Mouse (Mus musculus) lung, embryonic 14.5 days (tissue): ENCODE results near the gene Oaz1. TPM values are rescaled to one million over a fixed set of nuclear protein-coding genes. Genes with fewer than 3 reads are reported as not detected.

ENCODE experiments used
- ATAC-seq: fragments of 200-750 bp; cut with Nextera tagmentation; 2 replicates; pipeline ENCODE4 v1.8.0; 2017; ENCODE audit warnings: mild to moderate bottlenecking, moderate TSS enrichment, moderate library complexity; ENCODE audit not compliant: insufficient read depth
- DNase-seq: peaks from one replicate; pipeline ENCODE4 v3.0.0-alpha.2; 2015
- H3K27ac ChIP-seq: fragments of 300-500 bp; sonication (generic); 2 replicates; pipeline ENCODE4 v1.5.1; 2014; ENCODE audit warnings: low read depth, mild to moderate bottlenecking, moderate library complexity
- H3K27me3 ChIP-seq: fragments of 300-500 bp; sonication (generic); 2 replicates; pipeline ENCODE4 v1.6.1; 2014; ENCODE audit warnings: low read length, control low read depth; ENCODE audit not compliant: insufficient read depth
- H3K36me3 ChIP-seq: fragments of 300-500 bp; sonication (generic); 2 replicates; pipeline ENCODE4 v1.6.1; 2014; ENCODE audit warnings: control low read depth; ENCODE audit not compliant: insufficient read depth
- H3K4me1 ChIP-seq: fragments of 300-500 bp; sonication (generic); 2 replicates; pipeline ENCODE4 v1.6.1; 2014; ENCODE audit warnings: antibody characterized with exemption, control low read depth; ENCODE audit not compliant: insufficient read depth
- H3K4me2 ChIP-seq: fragments of 300-500 bp; sonication (generic); 2 replicates; pipeline ENCODE4 v1.6.1; 2014; ENCODE audit warnings: mild to moderate bottlenecking
- H3K4me3 ChIP-seq: fragments of 300-500 bp; sonication (generic); 2 replicates; pipeline ENCODE4 v1.5.1; 2014; ENCODE audit warnings: low read depth, low read length
- H3K9ac ChIP-seq: fragments of 300-500 bp; sonication (generic); 2 replicates; pipeline ENCODE4 v1.6.1; 2014
- H3K9me3 ChIP-seq: fragments of 300-500 bp; sonication (generic); 2 replicates; pipeline ENCODE4 v1.6.1; 2016; ENCODE audit warnings: low read depth, low read length, control low read depth
- CTCF ChIP-seq: IDR thresholded peaks from 2 replicates; pipeline ENCODE4 v1.5.1; 2016; ENCODE audit warnings: antibody characterized with exemption, low read depth
- WGBS: fragments of 180-500 bp; shearing (Covaris S2); extraction: QIAGEN DNeasy Blood & Tissue Kit; methylation state at CpG from one replicate; pipeline ENCODE4 v1.1.7; 2014; 5-methylcytosine and 5-hydroxymethylcytosine counted together
- polyA plus RNA-seq: library from polyadenylated mRNA; unstranded; fragments of >200 nt; fragmentation: Nextera tagmentation; extraction: Ambion mirVana; gene quantifications from 2 replicates; pipeline ENCODE4 v1.2.1, GENCODE M21; 2014

Gene Oaz1
- polyA plus RNA-seq, 1 experiment from 2014 or later, result 1,984 TPM

DNA sequence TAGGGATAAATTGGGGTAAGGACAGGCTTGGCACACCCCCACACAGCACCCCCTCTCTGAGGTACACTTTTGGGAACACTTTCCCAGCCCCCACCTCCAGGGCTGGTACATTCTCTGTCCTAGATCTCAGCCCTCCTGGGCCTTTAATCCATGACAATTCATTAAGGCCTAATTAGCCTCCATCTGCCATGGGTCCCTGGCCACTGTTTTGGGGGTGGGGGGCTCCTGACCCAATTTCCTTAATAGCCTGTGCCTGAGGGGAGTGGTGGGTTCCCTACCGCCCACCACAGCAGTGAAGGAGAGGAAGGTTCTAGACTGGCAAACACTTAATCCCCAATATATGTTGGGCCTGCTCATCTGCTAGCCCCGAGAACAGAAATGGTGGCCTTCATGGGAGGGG is 15.2 kb downstream of the Oaz1 start:
- Histone ChIP-seq H3K27ac (no peak overlapping the region), H3K27me3 (peaks cover 51% of the 10 kb centered on the region), H3K4me2 (no peak overlapping the region), H3K4me3 (no peak overlapping the region), H3K9me3 (no peaks in the 10 kb centered on the region), H3K9ac (no peak overlapping the region), H3K4me1 (no peaks in the 10 kb centered on the region), H3K36me3 (no peaks in the 10 kb centered on the region)
- WGBS, result 80% methylated on average over 2 of the region's 2 CpGs
- no peak for TF ChIP-seq CTCF
- no peak for DNase-seq
- no peak for ATAC-seq

DNA sequence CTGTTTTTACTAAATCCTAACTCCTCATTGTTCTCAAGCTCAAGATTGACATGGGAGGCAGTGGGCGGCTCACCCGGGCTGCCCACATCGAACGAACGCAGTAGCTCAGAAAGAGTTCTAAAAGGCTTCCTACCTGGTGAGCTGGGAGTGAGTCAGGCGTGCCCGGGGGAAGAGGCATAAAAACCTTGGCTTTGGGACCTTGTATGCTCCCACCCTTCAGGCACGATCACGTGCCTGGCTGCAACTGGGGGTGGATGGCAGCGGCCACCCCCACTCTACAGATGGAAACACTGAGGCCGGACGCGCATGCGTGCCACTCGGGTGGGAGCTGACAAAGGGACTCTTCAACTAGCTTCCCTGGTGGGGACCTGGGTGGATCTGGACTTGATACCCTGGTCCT is 15.9 kb downstream of the Oaz1 start:
- Histone ChIP-seq H3K4me2 (no peak overlapping the region), H3K36me3 (no peaks in the 10 kb centered on the region), H3K27me3 (peaks cover 44% of the 10 kb centered on the region), H3K4me3 (no peak overlapping the region), H3K4me1 (no peaks in the 10 kb centered on the region), H3K9ac (no peak overlapping the region), H3K9me3 (no peaks in the 10 kb centered on the region), H3K27ac (no peak overlapping the region)
- 78% methylated on average over 15 of the region's 15 CpGs for WGBS
- TF ChIP-seq CTCF, result no peak
- no peak for ATAC-seq
- no peak for DNase-seq

DNA sequence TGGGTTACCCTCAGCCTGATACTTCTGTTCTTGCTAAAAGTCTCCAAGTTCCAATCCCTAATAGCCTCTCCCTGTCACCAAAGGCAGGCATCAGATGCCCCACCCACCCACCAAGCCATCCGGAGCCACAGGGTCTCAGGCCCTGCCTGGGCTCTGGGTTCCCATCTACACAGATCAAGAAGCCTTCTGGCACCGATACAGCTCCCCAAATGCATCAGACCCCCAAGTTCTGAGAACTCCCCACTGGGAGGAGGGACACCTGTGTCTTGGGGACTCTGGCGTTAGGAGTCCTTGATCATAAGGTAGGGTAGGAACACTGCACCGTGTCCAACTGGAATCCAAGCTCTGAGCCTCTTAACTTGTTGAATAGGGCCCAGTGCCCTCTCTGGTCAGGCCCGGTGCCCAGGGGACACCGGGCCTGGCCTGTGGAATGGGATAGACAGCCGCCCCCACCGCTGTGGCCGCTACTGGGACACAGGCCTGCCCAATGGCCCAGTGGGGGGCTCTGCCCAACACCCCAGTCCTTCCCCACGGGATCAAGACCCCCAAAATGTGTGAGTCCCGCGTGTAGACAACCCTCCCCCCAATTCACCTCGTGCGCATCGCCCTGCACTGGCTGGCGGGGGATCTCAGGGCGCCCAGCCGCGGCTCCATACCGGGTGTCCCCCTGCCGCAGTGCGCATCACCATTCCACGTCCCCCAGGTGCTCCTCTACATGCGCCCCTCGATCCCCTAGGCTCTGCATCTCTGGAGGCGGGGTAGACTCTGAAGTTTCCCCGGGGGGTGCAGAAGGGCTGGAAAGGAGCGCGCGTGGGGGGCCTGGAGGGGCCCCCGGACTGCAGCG is 16.9 kb downstream of the Oaz1 start:
- Histone ChIP-seq H3K9me3 (no peaks in the 10 kb centered on the region), H3K27ac (no peak overlapping the region), H3K9ac (peak overlapping the region; percentile 47), H3K4me3 (peak overlapping the region; percentile 41), H3K4me2 (peak overlapping the region; percentile 69), H3K27me3 (peaks cover 43% of the 10 kb centered on the region), H3K4me1 (no peaks in the 10 kb centered on the region), H3K36me3 (no peaks in the 10 kb centered on the region)
- 9% methylated on average over 32 of the region's 32 CpGs for WGBS
- no peak for DNase-seq
- ATAC-seq, result no peak
- TF ChIP-seq CTCF, result no peak

DNA sequence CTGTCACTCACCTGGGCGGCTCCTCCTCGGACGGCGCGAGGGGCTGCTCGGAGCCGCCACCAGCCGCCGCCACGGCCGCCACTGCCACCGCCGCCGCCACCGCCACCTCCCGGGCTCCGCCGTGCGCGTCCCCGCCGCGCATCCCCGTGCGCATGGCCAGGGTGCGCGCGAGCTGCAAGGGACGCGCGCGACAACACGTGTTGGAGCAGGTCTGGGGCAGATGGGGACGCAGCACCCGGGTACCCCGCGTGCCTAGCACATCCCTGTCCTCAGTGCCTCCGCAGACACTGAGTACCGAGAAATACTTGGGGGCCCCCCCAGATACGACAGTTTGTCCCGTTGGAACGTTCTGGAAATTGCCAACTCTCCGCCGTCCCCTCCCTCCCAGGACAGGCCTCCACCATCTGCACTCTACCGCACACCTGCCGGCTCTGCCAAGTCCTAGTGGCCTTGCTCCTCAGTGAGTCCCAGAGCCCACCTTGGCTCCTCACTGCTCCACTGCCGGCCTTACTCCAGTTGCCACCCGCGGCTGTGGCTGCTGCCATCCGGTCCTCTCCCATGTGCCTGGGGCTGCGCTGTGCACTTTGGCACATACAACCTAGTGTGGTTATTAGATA is 17.6 kb downstream of the Oaz1 start, which contains the start of gene Lingo3:
Lingo3 (minus strand) TSS at position 109 of the 617 bp plus-strand sequence.
- Histone ChIP-seq H3K36me3 (no peaks in the 10 kb centered on the region), H3K4me2 (peak within 1 kb of the TSS; percentile 69), H3K27ac (no peak within 1 kb of the TSS), H3K27me3 (peaks cover 43% of the 10 kb centered on the region), H3K9me3 (no peaks in the 10 kb centered on the region), H3K9ac (peak within 1 kb of the TSS; percentile 47), H3K4me1 (no peaks in the 10 kb centered on the region), H3K4me3 (peak within 1 kb of the TSS; percentile 41)
- 4% methylated on average over 48 of the region's 51 CpGs for WGBS
- DNase-seq (peak; percentile 26), ATAC-seq (no peak)
- no peak for TF ChIP-seq CTCF

DNA sequence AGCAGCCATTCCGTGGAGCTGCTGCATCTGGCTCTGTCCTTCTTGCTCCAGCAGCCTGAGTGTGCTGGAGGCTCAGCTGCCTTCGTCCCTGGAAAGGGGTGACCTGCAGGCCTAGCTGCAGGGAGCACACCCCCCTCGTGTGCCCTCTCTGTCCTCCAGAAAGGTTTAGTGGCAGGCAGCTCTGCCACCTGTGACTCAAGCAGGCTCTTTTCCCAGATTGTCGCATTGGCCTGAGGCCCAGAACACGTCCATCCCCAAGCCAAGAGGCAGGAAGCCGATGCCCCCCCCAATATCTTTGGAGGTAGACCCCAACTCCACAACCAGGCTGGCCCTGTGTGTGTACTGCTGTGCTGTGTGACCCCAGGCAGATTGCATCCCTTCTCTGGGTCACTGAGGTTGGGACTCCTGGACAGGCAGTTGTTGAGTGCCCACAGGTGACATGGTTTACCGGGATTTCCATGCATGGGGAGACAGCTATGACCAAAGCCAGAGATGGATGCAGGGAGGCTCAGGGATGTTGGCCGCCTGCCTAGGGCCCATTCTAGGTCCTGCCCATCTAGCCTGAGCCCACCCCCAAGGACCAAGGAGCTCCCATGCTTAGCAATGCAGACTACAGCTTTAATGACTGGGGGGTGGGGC is 18.7 kb downstream of the Oaz1 start:
- H3K4me1 ChIP-seq, result no peaks in the 10 kb centered on the region

DNA sequence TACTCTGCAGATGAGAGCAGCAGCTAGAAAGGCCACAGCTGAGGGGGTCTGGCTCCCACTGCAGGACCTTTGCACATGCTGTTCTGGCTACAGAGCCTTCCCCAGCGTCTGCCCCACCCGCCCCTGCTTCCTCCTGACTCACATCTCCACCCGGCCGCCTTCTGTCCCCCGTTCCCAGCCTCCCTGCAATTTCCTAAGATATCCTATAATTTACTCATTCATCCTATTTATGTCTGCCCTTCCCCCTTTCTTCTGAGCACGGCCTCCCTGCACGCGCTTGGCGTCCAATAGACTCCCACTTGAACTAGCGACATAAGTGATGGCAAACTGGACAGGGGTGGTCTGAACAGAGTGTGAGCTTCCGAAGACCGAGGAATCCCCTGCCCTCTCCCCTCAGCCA is 19.3 kb downstream of the Oaz1 start:
- no peak for DNase-seq
- Histone ChIP-seq H3K4me1 (no peaks in the 10 kb centered on the region), H3K27ac (no peak overlapping the region), H3K27me3 (peaks cover 43% of the 10 kb centered on the region), H3K4me3 (no peak overlapping the region), H3K4me2 (no peak overlapping the region), H3K9me3 (no peaks in the 10 kb centered on the region), H3K9ac (no peak overlapping the region), H3K36me3 (no peaks in the 10 kb centered on the region)
- no peak for ATAC-seq
- 66% methylated on average over 12 of the region's 12 CpGs for WGBS
- no peak for TF ChIP-seq CTCF

More for the DNA sequence above, 18.7 kb downstream of the Oaz1 start:
- no peak overlapping the region for H3K4me3 ChIP-seq
- no peak for TF ChIP-seq CTCF
- H3K4me2 ChIP-seq, result no peak overlapping the region
- no peak overlapping the region for H3K27ac ChIP-seq
- no peaks in the 10 kb centered on the region for H3K9me3 ChIP-seq
- WGBS, result 60% methylated on average over 8 of the region's 8 CpGs
- peaks cover 43% of the 10 kb centered on the region for H3K27me3 ChIP-seq
- H3K36me3 ChIP-seq, result no peaks in the 10 kb centered on the region
- no peak for ATAC-seq
- H3K9ac ChIP-seq, result no peak overlapping the region
- no peak for DNase-seq

DNA sequence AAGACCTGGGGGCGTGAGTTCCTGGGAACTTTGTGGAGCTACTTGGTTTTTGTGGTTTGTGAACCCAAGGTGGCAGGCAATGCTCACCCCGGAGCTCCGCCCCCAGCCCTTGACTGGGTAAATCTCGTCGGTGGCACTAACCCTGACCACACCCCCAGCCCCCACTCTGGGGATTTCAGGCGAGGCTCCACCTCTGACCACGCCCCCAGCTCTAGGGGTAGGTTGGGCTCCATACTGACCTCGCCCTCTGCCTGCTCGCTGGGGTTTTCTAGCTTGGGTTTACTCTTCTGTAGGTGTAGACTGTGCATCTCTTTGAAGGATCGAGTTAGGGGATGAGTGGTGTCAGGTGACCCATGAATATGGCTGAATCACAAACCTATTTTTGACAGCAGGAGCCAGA is 22.1 kb downstream of the Oaz1 start:
- 6% methylated on average over 10 of the region's 10 CpGs for WGBS
- Histone ChIP-seq H3K27ac (no peak overlapping the region), H3K4me2 (no peak overlapping the region), H3K9ac (no peak overlapping the region), H3K9me3 (no peaks in the 10 kb centered on the region), H3K36me3 (peaks cover 22% of the 10 kb centered on the region), H3K27me3 (peaks cover 24% of the 10 kb centered on the region), H3K4me1 (no peaks in the 10 kb centered on the region), H3K4me3 (no peak overlapping the region)
- DNase-seq (peak; percentile 66), ATAC-seq (peak; percentile 19; the same call in 1 of the 2 replicates)
- no peak for TF ChIP-seq CTCF
